Mouse (Mus musculus): ENCODE results near the gene Nln. TPM values are rescaled to one million over a fixed set of nuclear protein-coding genes. Genes with fewer than 3 reads are reported as not detected.

The Nln gene
- polyA plus RNA-seq, 1 experiment from 2014 or later, result 21.0 TPM

GRCm38 (mm10) chr13:103982376-103982775 lies 127.0 kb downstream of the Nln start:
- no peak for ATAC-seq (ENCODE audit: insufficient number of reproducible peaks, low FRiP score, low TSS enrichment, low read depth)
- H3K4me1 ChIP-seq (ENCODE audit: control insufficient read depth, insufficient read depth, low read length), result no peaks in the 10 kb centered on the region
- H3K27ac ChIP-seq (replicated peaks; ENCODE audit: low read depth, low read length), result no peak overlapping the region
- H3K27me3 ChIP-seq (ENCODE audit: control insufficient read depth, insufficient read depth, low read length), result no peaks in the 10 kb centered on the region
- H3K4me3 ChIP-seq (ENCODE audit: low read depth, low read length), result no peak overlapping the region
- H3K9me3 ChIP-seq (ENCODE audit: control insufficient read depth, low read length), result no peaks in the 10 kb centered on the region
- DNase-seq (ENCODE audit: low spot score), result no peak
- WGBS, result 97% methylated on average over 3 of the region's 3 CpGs
- H3K9ac ChIP-seq (ENCODE audit: low read length), result no peak overlapping the region
- no peaks in the 10 kb centered on the region for H3K36me3 ChIP-seq (ENCODE audit: control insufficient read depth, insufficient read depth, low read length)
- H3K4me2 ChIP-seq (ENCODE audit: low read depth, severe bottlenecking), result no peak overlapping the region

- WGBS, result 93% methylated on average over 5 of the region's 5 CpGs
Observed at GRCm38 (mm10) chr13:103980414-103980813, 129.0 kb downstream of the Nln start.

GRCm38 (mm10) chr13:103978286-103978866 lies 131.0 kb downstream of the Nln start:
- Histone ChIP-seq H3K9me3 (ENCODE audit: control insufficient read depth, low read length) (no peaks in the 10 kb centered on the region), H3K9ac (ENCODE audit: low read length) (no peak overlapping the region), H3K36me3 (ENCODE audit: control insufficient read depth, insufficient read depth, low read length) (no peaks in the 10 kb centered on the region), H3K4me2 (ENCODE audit: low read depth, severe bottlenecking) (no peak overlapping the region), H3K4me3 (ENCODE audit: low read depth, low read length) (no peak overlapping the region), H3K4me1 (ENCODE audit: control insufficient read depth, insufficient read depth, low read length) (no peaks in the 10 kb centered on the region), H3K27me3 (ENCODE audit: control insufficient read depth, insufficient read depth, low read length) (no peaks in the 10 kb centered on the region), H3K27ac (replicated peaks; ENCODE audit: low read depth, low read length) (no peak overlapping the region)
- WGBS, result 46% methylated on average over 5 of the region's 5 CpGs
- ATAC-seq (ENCODE audit: insufficient number of reproducible peaks, low FRiP score, low TSS enrichment, low read depth), result no peak
- no peak for DNase-seq (ENCODE audit: low spot score)

More at GRCm38 (mm10) chr13:103980414-103980813, 129.0 kb downstream of the Nln start:
- no peak overlapping the region for H3K9ac ChIP-seq (ENCODE audit: low read length)
- no peaks in the 10 kb centered on the region for H3K27me3 ChIP-seq (ENCODE audit: control insufficient read depth, insufficient read depth, low read length)
- no peak for ATAC-seq (ENCODE audit: insufficient number of reproducible peaks, low FRiP score, low TSS enrichment, low read depth)
- H3K36me3 ChIP-seq (ENCODE audit: control insufficient read depth, insufficient read depth, low read length), result no peaks in the 10 kb centered on the region
- H3K4me2 ChIP-seq (ENCODE audit: low read depth, severe bottlenecking), result no peak overlapping the region
- no peaks in the 10 kb centered on the region for H3K9me3 ChIP-seq (ENCODE audit: control insufficient read depth, low read length)
- H3K4me1 ChIP-seq (ENCODE audit: control insufficient read depth, insufficient read depth, low read length), result no peaks in the 10 kb centered on the region
- DNase-seq (ENCODE audit: low spot score), result no peak
- no peak overlapping the region for H3K27ac ChIP-seq (replicated peaks; ENCODE audit: low read depth, low read length)
- H3K4me3 ChIP-seq (ENCODE audit: low read depth, low read length), result no peak overlapping the region

- ATAC-seq (ENCODE audit: insufficient number of reproducible peaks, low FRiP score, low TSS enrichment, low read depth) (no peak), DNase-seq (ENCODE audit: low spot score) (no peak)
- Histone ChIP-seq H3K9me3 (ENCODE audit: control insufficient read depth, low read length) (no peaks in the 10 kb centered on the region), H3K4me1 (ENCODE audit: control insufficient read depth, insufficient read depth, low read length) (no peaks in the 10 kb centered on the region), H3K4me2 (ENCODE audit: low read depth, severe bottlenecking) (no peak overlapping the region), H3K27ac (replicated peaks; ENCODE audit: low read depth, low read length) (no peak overlapping the region), H3K27me3 (ENCODE audit: control insufficient read depth, insufficient read depth, low read length) (no peaks in the 10 kb centered on the region), H3K9ac (ENCODE audit: low read length) (no peak overlapping the region), H3K4me3 (ENCODE audit: low read depth, low read length) (no peak overlapping the region), H3K36me3 (ENCODE audit: control insufficient read depth, insufficient read depth, low read length) (no peaks in the 10 kb centered on the region)
- 73% methylated on average over 6 of the region's 6 CpGs for WGBS
Observed at GRCm38 (mm10) chr13:103977844-103978243, 131.6 kb downstream of the Nln start.

DNA sequence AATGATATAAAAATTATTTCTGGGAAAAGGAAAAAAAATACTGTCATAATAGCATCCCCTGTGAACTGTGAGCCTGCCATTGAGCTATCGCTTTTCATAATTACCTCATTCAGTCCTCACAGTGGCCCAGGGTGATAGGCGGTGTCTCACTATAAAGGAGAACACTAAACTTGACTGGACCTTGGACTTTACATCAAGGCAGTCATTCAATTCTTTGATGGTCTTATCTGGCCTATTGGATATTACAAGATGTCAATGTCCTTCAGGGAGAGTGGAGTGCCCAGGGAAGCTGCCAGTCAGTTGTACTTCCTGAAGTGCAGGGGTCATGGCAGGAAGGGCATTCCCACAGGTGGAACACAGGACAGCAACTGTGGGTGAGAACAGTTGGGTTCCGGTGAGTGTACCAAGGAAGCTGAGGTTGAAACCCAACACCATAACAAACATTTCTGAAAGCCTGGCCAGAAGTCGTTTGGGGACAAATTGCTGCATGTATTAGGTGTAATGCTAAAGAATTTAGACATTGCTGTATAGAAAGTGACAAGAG lies 133.2 kb downstream of the Nln start:
- DNase-seq (ENCODE audit: low spot score) (no peak), ATAC-seq (ENCODE audit: insufficient number of reproducible peaks, low FRiP score, low TSS enrichment, low read depth) (no peak)
- no peak overlapping the region for H3K9ac ChIP-seq (ENCODE audit: low read length)
- 75% methylated on average over 4 of the region's 4 CpGs for WGBS
- no peaks in the 10 kb centered on the region for H3K4me1 ChIP-seq (ENCODE audit: control insufficient read depth, insufficient read depth, low read length)
- H3K36me3 ChIP-seq (ENCODE audit: control insufficient read depth, insufficient read depth, low read length), result no peaks in the 10 kb centered on the region
- no peaks in the 10 kb centered on the region for H3K9me3 ChIP-seq (ENCODE audit: control insufficient read depth, low read length)
- H3K27ac ChIP-seq (replicated peaks; ENCODE audit: low read depth, low read length), result no peak overlapping the region
- no peaks in the 10 kb centered on the region for H3K27me3 ChIP-seq (ENCODE audit: control insufficient read depth, insufficient read depth, low read length)
- no peak overlapping the region for H3K4me2 ChIP-seq (ENCODE audit: low read depth, severe bottlenecking)
- no peak overlapping the region for H3K4me3 ChIP-seq (ENCODE audit: low read depth, low read length)

- Histone ChIP-seq H3K27ac (replicated peaks; ENCODE audit: low read depth, low read length) (no peak overlapping the region), H3K27me3 (ENCODE audit: control insufficient read depth, insufficient read depth, low read length) (no peaks in the 10 kb centered on the region), H3K4me2 (ENCODE audit: low read depth, severe bottlenecking) (no peak overlapping the region), H3K4me3 (ENCODE audit: low read depth, low read length) (no peak overlapping the region), H3K4me1 (ENCODE audit: control insufficient read depth, insufficient read depth, low read length) (no peaks in the 10 kb centered on the region), H3K9ac (ENCODE audit: low read length) (no peak overlapping the region), H3K36me3 (ENCODE audit: control insufficient read depth, insufficient read depth, low read length) (no peaks in the 10 kb centered on the region), H3K9me3 (ENCODE audit: control insufficient read depth, low read length) (no peaks in the 10 kb centered on the region)
- ATAC-seq (ENCODE audit: insufficient number of reproducible peaks, low FRiP score, low TSS enrichment, low read depth) (no peak), DNase-seq (ENCODE audit: low spot score) (no peak)
- WGBS, result 88% methylated on average over 10 of the region's 10 CpGs
Observed at GRCm38 (mm10) chr13:103975101-103975500, 134.3 kb downstream of the Nln start.

DNA sequence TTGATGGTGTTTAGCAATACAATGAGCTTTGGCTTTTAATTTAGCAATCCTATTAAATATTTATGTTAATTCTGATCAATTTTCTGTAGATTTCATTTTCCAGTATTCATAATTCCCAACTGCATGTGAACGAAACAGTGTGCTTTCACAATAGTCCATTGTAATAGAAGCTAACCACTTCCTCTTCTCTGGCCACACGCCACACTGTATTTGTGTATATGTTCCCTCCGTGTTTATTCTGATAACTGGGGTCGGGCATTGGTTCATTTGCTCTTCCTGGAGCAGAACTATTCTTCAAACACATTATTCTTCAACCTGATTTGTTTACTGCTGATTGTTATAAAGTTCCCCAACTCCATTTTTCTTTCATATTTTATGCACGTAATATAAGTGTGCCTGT lies 135.4 kb downstream of the Nln start:
- 89% methylated on average over 5 of the region's 5 CpGs for WGBS
- no peak overlapping the region for H3K4me2 ChIP-seq (ENCODE audit: low read depth, severe bottlenecking)
- H3K4me1 ChIP-seq (ENCODE audit: control insufficient read depth, insufficient read depth, low read length), result no peaks in the 10 kb centered on the region
- ATAC-seq (ENCODE audit: insufficient number of reproducible peaks, low FRiP score, low TSS enrichment, low read depth) (no peak), DNase-seq (ENCODE audit: low spot score) (no peak)
- H3K27me3 ChIP-seq (ENCODE audit: control insufficient read depth, insufficient read depth, low read length), result no peaks in the 10 kb centered on the region
- H3K4me3 ChIP-seq (ENCODE audit: low read depth, low read length), result no peak overlapping the region
- H3K9ac ChIP-seq (ENCODE audit: low read length), result no peak overlapping the region
- no peak overlapping the region for H3K27ac ChIP-seq (replicated peaks; ENCODE audit: low read depth, low read length)
- H3K9me3 ChIP-seq (ENCODE audit: control insufficient read depth, low read length), result no peaks in the 10 kb centered on the region
- no peaks in the 10 kb centered on the region for H3K36me3 ChIP-seq (ENCODE audit: control insufficient read depth, insufficient read depth, low read length)

Data from limb, embryonic 11.5 days (tissue).